Comparison of ENCODE assay signal across 8 mouse cellular contexts in genomic region chr7:144175481-144176233, GRCm38 (mm10).
DNase-seq lines count a peak whose midpoint lies in the region; ATAC-seq and TF ChIP-seq lines count a peak whose summit lies in the region.

No protein-coding gene starts in this region.

- DNase-seq in heart, adult 2 months = peak in 1 of 2 experiments; percentile 7
- no peak for DNase-seq in heart, adult 9 months (ENCODE audit: low spot score in 2 of 2)
- peak; percentile 66 to 67 for DNase-seq in cerebellum, postnatal 10 days
- peak; percentile 57 to 59 for DNase-seq in frontal cortex, postnatal 14 days (ENCODE audit: low spot score in 2 of 2)
- DNase-seq in mesoderm, embryonic 11.5 days (ENCODE audit: low read depth, low spot score) = peak; percentile 37
- peak; percentile 58 for DNase-seq in testis, postnatal 10 days (ENCODE audit: low spot score)
- no peak for DNase-seq in yolk sac, embryonic 10.5 days (ENCODE audit: low spot score)

- TF ChIP-seq POLR2A in heart, adult 2 months (IDR thresholded peaks at IDR 0.05; ENCODE audit: insufficient read depth, low read depth, low read length) = no peak

- H3K4me2 ChIP-seq in kidney, embryonic 16.5 days (replicated peaks; ENCODE audit: low read depth, low read length) = peak overlapping the region; percentile 57

- 0 out of 2 replicates have a peak, but pooled peaks have one; percentile 64 for ATAC-seq in kidney, embryonic 16.5 days (ENCODE audit: low FRiP score, low TSS enrichment)

- H3K36me3 ChIP-seq in heart, adult 2 months (ENCODE audit: control insufficient read depth, insufficient read depth, low read length) = no peaks in the 10 kb centered on the region
- no peaks in the 10 kb centered on the region for H3K36me3 ChIP-seq in kidney, embryonic 16.5 days (ENCODE audit: insufficient read depth, low read length)

- no peak overlapping the region for H3K9ac ChIP-seq in heart, adult 2 months (ENCODE audit: low read depth, low read length)
- peak overlapping the region; percentile 32; the same call in 1 of the 2 replicates for H3K9ac ChIP-seq in kidney, embryonic 16.5 days (replicated peaks; ENCODE audit: low read length)

- peak overlapping the region; percentile 12; the same call in 1 of the 2 replicates for H3K4me3 ChIP-seq in heart, adult 2 months
- peak overlapping the region; percentile 28 for H3K4me3 ChIP-seq in kidney, embryonic 16.5 days (ENCODE audit: low read length)

- no peak for TF ChIP-seq CTCF in heart, adult 2 months (IDR thresholded peaks at IDR 0.05)

- H3K27ac ChIP-seq in heart, adult 2 months = no peak overlapping the region
- peak overlapping the region; percentile 19 for H3K27ac ChIP-seq in kidney, embryonic 16.5 days (ENCODE audit: low read length)

- H3K4me1 ChIP-seq in heart, adult 2 months (ENCODE audit: control insufficient read depth, insufficient read depth, low read length) = no peaks in the 10 kb centered on the region
- H3K4me1 ChIP-seq in kidney, embryonic 16.5 days (ENCODE audit: insufficient read depth, low read length) = peaks cover 21% of the 10 kb centered on the region

- no peaks in the 10 kb centered on the region for H3K9me3 ChIP-seq in kidney, embryonic 16.5 days (ENCODE audit: low read length)

- intact Hi-C loops in heart, adult 2 months (cut with DNase I) = no loop called here

- no peaks in the 10 kb centered on the region for H3K27me3 ChIP-seq in heart, adult 2 months (ENCODE audit: control insufficient read depth, insufficient read depth, low read length)
- peaks cover 25% of the 10 kb centered on the region for H3K27me3 ChIP-seq in kidney, embryonic 16.5 days (ENCODE audit: insufficient read depth, low read length)

- WGBS in heart, adult 2 months = 10% methylated on average over 40 of the region's 40 CpGs
- 3% methylated on average over 40 of the region's 40 CpGs for WGBS in kidney, embryonic 16.5 days

- no peak for TF ChIP-seq EP300 in heart, adult 2 months (IDR thresholded peaks at IDR 0.05; ENCODE audit: insufficient read depth, low read depth, low read length)

- H3K79me2 ChIP-seq in heart, adult 2 months (replicated peaks; ENCODE audit: control insufficient read depth, insufficient read depth, low read length) = no peaks in the 10 kb centered on the region

Comparison
In these comparisons a context has a peak if more than half of its experiments do, and no peak if none do; other contexts are left out.
1. DNase-seq: peak in cerebellum, postnatal 10 days (2 of 2), frontal cortex, postnatal 14 days (2 of 2), mesoderm, embryonic 11.5 days (single experiment) and testis, postnatal 10 days (single experiment); none in heart, adult 9 months (0 of 2) and yolk sac, embryonic 10.5 days (single experiment).